Mouse (Mus musculus): ENCODE results near the gene Dpp6. TPM values are rescaled to one million over a fixed set of nuclear protein-coding genes. Genes with fewer than 3 reads are reported as not detected.

Dpp6 gene
- total and polyA plus RNA-seq, 3 experiments: 0.04 to 0.11 TPM; not detected in 1

GRCm38 (mm10) chr5:27651879-27652814 is 835.1 kb downstream of the Dpp6 start:
- Histone ChIP-seq H3K4me1 (ENCODE audit: control insufficient read depth, insufficient read depth, low read length) (no peaks in the 10 kb centered on the region), H3K4me3 (no peak overlapping the region), H3K36me3 (ENCODE audit: control insufficient read depth, insufficient read depth, low read length) (no peaks in the 10 kb centered on the region), H3K27me3 (ENCODE audit: control insufficient read depth, insufficient read depth, low read length) (no peaks in the 10 kb centered on the region), H3K79me2 (replicated peaks; ENCODE audit: control insufficient read depth, insufficient read depth, low read length) (no peaks in the 10 kb centered on the region), H3K9ac (ENCODE audit: low read depth, low read length) (no peak overlapping the region), H3K27ac (no peak overlapping the region)
- TF ChIP-seq POLR2A (IDR thresholded peaks at IDR 0.05; ENCODE audit: insufficient read depth, low read depth, low read length) (no peak), CTCF (IDR thresholded peaks at IDR 0.05) (peak; percentile 72)
- WGBS: 55% methylated on average over 8 of the region's 8 CpGs
- DNase-seq: peak in 1 of 2 experiments; percentile 41
- intact Hi-C loops (cut with DNase I): no loop called here

DNA sequence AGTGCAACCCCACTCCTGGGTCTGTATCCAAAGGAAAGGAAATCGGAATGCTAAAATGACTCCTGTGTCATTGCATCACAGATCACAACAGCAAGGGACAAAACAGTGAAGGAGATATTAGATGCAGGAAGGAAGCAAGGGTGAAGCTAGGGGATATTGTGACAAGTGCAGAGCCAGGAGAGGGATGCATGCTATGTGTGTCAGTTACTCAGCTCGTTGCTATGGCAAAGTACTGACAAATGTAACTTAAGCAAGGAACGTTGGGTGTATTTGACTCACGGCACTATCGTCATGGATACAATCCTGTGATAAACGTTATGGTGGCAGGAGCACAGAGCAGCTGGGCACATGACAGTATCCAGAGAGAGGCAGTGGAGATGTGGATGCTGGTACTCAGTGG is 839.1 kb downstream of the Dpp6 start:
- Histone ChIP-seq H3K27ac (no peak overlapping the region), H3K79me2 (replicated peaks; ENCODE audit: control insufficient read depth, insufficient read depth, low read length) (no peaks in the 10 kb centered on the region), H3K4me3 (no peak overlapping the region), H3K4me1 (ENCODE audit: control insufficient read depth, insufficient read depth, low read length) (peaks cover 10% of the 10 kb centered on the region), H3K27me3 (ENCODE audit: control insufficient read depth, insufficient read depth, low read length) (no peaks in the 10 kb centered on the region), H3K9ac (ENCODE audit: low read depth, low read length) (no peak overlapping the region), H3K36me3 (ENCODE audit: control insufficient read depth, insufficient read depth, low read length) (no peaks in the 10 kb centered on the region)
- no peak for DNase-seq
- intact Hi-C loops (cut with DNase I): no loop called here
- 58% methylated on average over 6 of the region's 6 CpGs for WGBS
- no peak for TF ChIP-seq POLR2A (IDR thresholded peaks at IDR 0.05; ENCODE audit: insufficient read depth, low read depth, low read length)
- no peak for TF ChIP-seq EP300 (IDR thresholded peaks at IDR 0.05; ENCODE audit: insufficient read depth, low read depth, low read length)
- TF ChIP-seq CTCF (IDR thresholded peaks at IDR 0.05): no peak

DNA sequence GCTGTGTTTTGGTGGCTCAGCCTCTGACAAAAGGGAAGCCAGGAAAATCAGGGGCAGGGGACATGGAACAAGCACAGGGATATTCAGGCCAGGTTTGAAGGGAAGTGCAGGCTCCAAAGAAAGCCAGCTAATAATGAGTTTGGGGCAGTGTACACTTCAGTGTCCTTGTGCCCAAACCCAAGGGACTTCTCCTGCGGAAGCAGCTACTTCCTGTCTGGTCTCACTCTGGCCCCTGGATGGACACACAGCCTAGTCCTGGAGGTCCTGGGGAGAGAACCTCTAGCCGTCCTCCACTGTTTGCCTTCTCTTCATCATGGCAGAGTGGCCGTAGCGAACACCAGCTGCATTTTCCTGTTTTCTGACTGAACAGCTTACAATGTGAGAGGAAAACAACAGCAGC is 840.7 kb downstream of the Dpp6 start:
- Histone ChIP-seq H3K36me3 (ENCODE audit: control insufficient read depth, insufficient read depth, low read length) (no peaks in the 10 kb centered on the region), H3K79me2 (replicated peaks; ENCODE audit: control insufficient read depth, insufficient read depth, low read length) (no peaks in the 10 kb centered on the region), H3K4me3 (no peak overlapping the region), H3K27ac (peak overlapping the region; percentile 15; the same call in 1 of the 2 replicates), H3K9ac (ENCODE audit: low read depth, low read length) (no peak overlapping the region), H3K27me3 (ENCODE audit: control insufficient read depth, insufficient read depth, low read length) (no peaks in the 10 kb centered on the region), H3K4me1 (ENCODE audit: control insufficient read depth, insufficient read depth, low read length) (peaks cover 10% of the 10 kb centered on the region)
- no peak for TF ChIP-seq POLR2A (IDR thresholded peaks at IDR 0.05; ENCODE audit: insufficient read depth, low read depth, low read length)
- TF ChIP-seq EP300 (IDR thresholded peaks at IDR 0.05; ENCODE audit: insufficient read depth, low read depth, low read length): peak; percentile 53; the same call in 1 of the 2 replicates
- DNase-seq: no peak
- intact Hi-C loops (cut with DNase I): no loop called here
- 29% methylated on average over 4 of the region's 4 CpGs for WGBS

GRCm38 (mm10) chr5:27658165-27658564 is 841.2 kb downstream of the Dpp6 start:
- intact Hi-C loops (cut with DNase I): no loop called here
- Histone ChIP-seq H3K36me3 (ENCODE audit: control insufficient read depth, insufficient read depth, low read length) (no peaks in the 10 kb centered on the region), H3K27ac (no peak overlapping the region; the same call in 1 of the 2 replicates), H3K27me3 (ENCODE audit: control insufficient read depth, insufficient read depth, low read length) (no peaks in the 10 kb centered on the region), H3K79me2 (replicated peaks; ENCODE audit: control insufficient read depth, insufficient read depth, low read length) (no peaks in the 10 kb centered on the region), H3K4me3 (no peak overlapping the region), H3K9ac (ENCODE audit: low read depth, low read length) (no peak overlapping the region), H3K4me1 (ENCODE audit: control insufficient read depth, insufficient read depth, low read length) (peaks cover 10% of the 10 kb centered on the region)
- no peak for TF ChIP-seq EP300 (IDR thresholded peaks at IDR 0.05; ENCODE audit: insufficient read depth, low read depth, low read length)
- TF ChIP-seq POLR2A (IDR thresholded peaks at IDR 0.05; ENCODE audit: insufficient read depth, low read depth, low read length): no peak
- no peak for TF ChIP-seq CTCF (IDR thresholded peaks at IDR 0.05)
- DNase-seq: no peak
- WGBS: 73% methylated on average over 5 of the region's 5 CpGs

DNA sequence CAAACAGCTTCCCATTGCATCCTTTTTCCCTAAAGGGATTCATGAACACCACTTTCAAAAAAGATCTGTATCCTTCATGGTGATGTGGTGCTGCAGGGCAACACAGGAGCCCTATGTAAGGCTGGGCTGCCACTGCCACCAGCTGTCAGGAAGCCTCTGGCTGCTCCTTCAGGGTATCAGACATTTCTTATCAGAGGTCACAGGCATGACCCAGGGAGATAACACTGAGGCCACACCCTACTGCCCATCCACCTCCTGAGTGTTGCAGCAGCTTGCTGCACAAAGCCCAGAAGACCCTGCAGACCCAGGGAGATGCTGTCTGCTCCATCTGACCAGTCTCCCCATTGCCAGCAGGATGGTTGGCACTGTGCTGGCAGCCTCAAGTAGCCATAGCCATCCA is 841.6 kb downstream of the Dpp6 start:
- Histone ChIP-seq H3K79me2 (replicated peaks; ENCODE audit: control insufficient read depth, insufficient read depth, low read length) (no peaks in the 10 kb centered on the region), H3K9ac (ENCODE audit: low read depth, low read length) (no peak overlapping the region), H3K36me3 (ENCODE audit: control insufficient read depth, insufficient read depth, low read length) (no peaks in the 10 kb centered on the region), H3K4me3 (no peak overlapping the region), H3K27me3 (ENCODE audit: control insufficient read depth, insufficient read depth, low read length) (no peaks in the 10 kb centered on the region), H3K27ac (no peak overlapping the region), H3K4me1 (ENCODE audit: control insufficient read depth, insufficient read depth, low read length) (peaks cover 10% of the 10 kb centered on the region)
- DNase-seq: no peak
- intact Hi-C loops (cut with DNase I): no loop called here
- TF ChIP-seq EP300 (IDR thresholded peaks at IDR 0.05; ENCODE audit: insufficient read depth, low read depth, low read length) (no peak), POLR2A (IDR thresholded peaks at IDR 0.05; ENCODE audit: insufficient read depth, low read depth, low read length) (no peak), CTCF (IDR thresholded peaks at IDR 0.05) (no peak)

GRCm38 (mm10) chr5:27659019-27659418 is 842.0 kb downstream of the Dpp6 start:
- no peak overlapping the region for H3K9ac ChIP-seq (ENCODE audit: low read depth, low read length)
- H3K27me3 ChIP-seq (ENCODE audit: control insufficient read depth, insufficient read depth, low read length): no peaks in the 10 kb centered on the region
- no peak overlapping the region for H3K27ac ChIP-seq
- intact Hi-C loops (cut with DNase I): no loop called here
- 90% methylated on average over 2 of the region's 2 CpGs for WGBS
- no peaks in the 10 kb centered on the region for H3K36me3 ChIP-seq (ENCODE audit: control insufficient read depth, insufficient read depth, low read length)
- H3K4me1 ChIP-seq (ENCODE audit: control insufficient read depth, insufficient read depth, low read length): peaks cover 10% of the 10 kb centered on the region
- no peaks in the 10 kb centered on the region for H3K79me2 ChIP-seq (replicated peaks; ENCODE audit: control insufficient read depth, insufficient read depth, low read length)
- no peak overlapping the region for H3K4me3 ChIP-seq
- no peak for DNase-seq
- TF ChIP-seq CTCF (IDR thresholded peaks at IDR 0.05) (no peak), POLR2A (IDR thresholded peaks at IDR 0.05; ENCODE audit: insufficient read depth, low read depth, low read length) (no peak), EP300 (IDR thresholded peaks at IDR 0.05; ENCODE audit: insufficient read depth, low read depth, low read length) (no peak)
